Mouse (Mus musculus) granulocyte monocyte progenitor cell, adult 5-6 weeks (primary cell): ENCODE results near the gene 4930447F04Rik. TPM values are rescaled to one million over a fixed set of nuclear protein-coding genes. Genes with fewer than 3 reads are reported as not detected.

ENCODE experiments used
- ATAC-seq: replicated peaks from 2 replicates; pipeline ENCODE4 v1.8.0; 2016; ENCODE audit warnings: mild to moderate bottlenecking, moderate TSS enrichment, inconsistent platforms; ENCODE audit not compliant: poor library complexity, severe bottlenecking
- total RNA-seq, 2 experiments: library from RNA; stranded (forward) in 1 of 2; stranded (reverse) in 1 of 2; fragments of 200-712, 200-1000 nt in 1 of 2; fragments of >200 nt in 1 of 2; fragmentation: Nextera tagmentation in 1 of 2; gene quantifications; 2 replicates each; pipeline ENCODE4 v1.2.3; 2014 to 2017

4930447F04Rik gene
- total RNA-seq (2014; fragmentation: Nextera tagmentation) (not detected in 2 replicates), total RNA-seq (2017) (not detected in 2 replicates)

GRCm38 (mm10) chrX:66304124-66304523 is at the start of gene 4930447F04Rik:
TSS of gene 4930447F04Rik (minus strand) at chrX:66304224.
- no peak for ATAC-seq
